Mouse (Mus musculus) ES-Bruce4 (cell line): ENCODE data around the gene Hipk2.

Experiments
- EP300 ChIP-seq: IDR thresholded peaks from 2 replicates; pipeline ENCODE4 v1.6.1; 2011; ENCODE audit warnings: low read depth, low read length; ENCODE audit not compliant: insufficient read depth
- POLR2A ChIP-seq: IDR thresholded peaks from one replicate; pipeline ENCODE4 v1.8.1; 2011; ENCODE audit warnings: low read length; ENCODE audit not compliant: insufficient read depth

DNA sequence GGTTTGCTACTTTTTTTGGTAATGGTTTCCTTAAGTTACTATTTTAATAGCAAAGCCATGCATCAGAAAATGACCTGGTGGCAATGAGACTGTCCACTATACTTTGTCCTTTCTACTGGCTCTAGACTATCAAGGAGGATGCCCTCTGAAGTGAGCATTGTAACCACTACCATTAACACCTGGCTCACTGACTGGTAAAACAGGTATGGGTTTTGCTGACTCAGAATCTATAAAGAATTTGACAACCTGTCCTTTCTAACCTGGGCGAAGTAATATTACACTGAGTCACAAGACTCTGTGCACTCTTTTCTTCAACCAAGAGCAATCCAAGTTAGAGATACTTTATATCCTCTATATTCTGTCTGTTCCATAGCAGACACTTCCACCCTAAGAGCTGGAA, 7.0 kb downstream of the Hipk2 start:
- TF ChIP-seq EP300, result no peak
- no peak for TF ChIP-seq POLR2A
